Mouse (Mus musculus): ENCODE measurements around the gene Atxn2. TPM values are rescaled to one million over a fixed set of nuclear protein-coding genes. Genes with fewer than 3 reads are reported as not detected.

Gene Atxn2
- polyA plus RNA-seq, 1 experiment from 2014 or later = 74.4 TPM

- H3K4me3 ChIP-seq (ENCODE audit: low read depth, low read length) = peak within 1 kb of the TSS; percentile 74
- peaks cover 35% of the 10 kb centered on the region for H3K4me1 ChIP-seq (ENCODE audit: control insufficient read depth, insufficient read depth, low read length)
- H3K27me3 ChIP-seq (ENCODE audit: control insufficient read depth, insufficient read depth, low read length) = peaks cover 11% of the 10 kb centered on the region; the same call in 1 of the 2 replicates
- no peaks in the 10 kb centered on the region for H3K9me3 ChIP-seq (ENCODE audit: control insufficient read depth, low read length)
- peak within 1 kb of the TSS; percentile 97 for H3K4me2 ChIP-seq (ENCODE audit: low read depth, severe bottlenecking)
- H3K27ac ChIP-seq (replicated peaks; ENCODE audit: low read depth, low read length) = peak within 1 kb of the TSS; percentile 23; the same call in 1 of the 2 replicates
- no peak for DNase-seq (ENCODE audit: low spot score)
- ATAC-seq (ENCODE audit: insufficient number of reproducible peaks, low FRiP score, low TSS enrichment, low read depth) = peak; percentile 4; the same call in 1 of the 2 replicates
- under 1% methylated on average over 35 of the region's 35 CpGs for WGBS
- H3K36me3 ChIP-seq (ENCODE audit: control insufficient read depth, insufficient read depth, low read length) = no peaks in the 10 kb centered on the region
- peak within 1 kb of the TSS; percentile 64 for H3K9ac ChIP-seq (ENCODE audit: low read length)
These were observed 126.6 kb downstream of the Atxn2 start, which contains the start of gene Sh2b3 for GRCm38 (mm10) chr5:121837441-121838340. Sh2b3 (minus strand) TSS chr5:121837646.

GRCm38 (mm10) chr5:121838341-121839127, 127.4 kb downstream of the Atxn2 start:
- DNase-seq (ENCODE audit: low spot score) (peak; percentile 54), ATAC-seq (ENCODE audit: insufficient number of reproducible peaks, low FRiP score, low TSS enrichment, low read depth) (no peak)
- H3K4me1 ChIP-seq (ENCODE audit: control insufficient read depth, insufficient read depth, low read length) = peaks cover 32% of the 10 kb centered on the region
- peak overlapping the region; percentile 74 for H3K4me3 ChIP-seq (ENCODE audit: low read depth, low read length)
- H3K36me3 ChIP-seq (ENCODE audit: control insufficient read depth, insufficient read depth, low read length) = no peaks in the 10 kb centered on the region
- peaks cover 17% of the 10 kb centered on the region for H3K27me3 ChIP-seq (ENCODE audit: control insufficient read depth, insufficient read depth, low read length)
- no peaks in the 10 kb centered on the region for H3K9me3 ChIP-seq (ENCODE audit: control insufficient read depth, low read length)
- peak overlapping the region; percentile 34 for H3K9ac ChIP-seq (ENCODE audit: low read length)
- WGBS = under 1% methylated on average over 46 of the region's 46 CpGs
- H3K27ac ChIP-seq (replicated peaks; ENCODE audit: low read depth, low read length) = no peak overlapping the region
- H3K4me2 ChIP-seq (ENCODE audit: low read depth, severe bottlenecking) = peak overlapping the region; percentile 97

- no peak for DNase-seq (ENCODE audit: low spot score)
- H3K9me3 ChIP-seq (ENCODE audit: control insufficient read depth, low read length) = no peaks in the 10 kb centered on the region
- no peaks in the 10 kb centered on the region for H3K36me3 ChIP-seq (ENCODE audit: control insufficient read depth, insufficient read depth, low read length)
- no peak for ATAC-seq (ENCODE audit: insufficient number of reproducible peaks, low FRiP score, low TSS enrichment, low read depth)
- H3K4me1 ChIP-seq (ENCODE audit: control insufficient read depth, insufficient read depth, low read length) = peaks cover 26% of the 10 kb centered on the region
- H3K4me3 ChIP-seq (ENCODE audit: low read depth, low read length) = peak overlapping the region; percentile 74
- H3K4me2 ChIP-seq (ENCODE audit: low read depth, severe bottlenecking) = peak overlapping the region; percentile 97
- peaks cover 21% of the 10 kb centered on the region for H3K27me3 ChIP-seq (ENCODE audit: control insufficient read depth, insufficient read depth, low read length)
- no peak overlapping the region; the same call in 1 of the 2 replicates for H3K9ac ChIP-seq (ENCODE audit: low read length)
- 18% methylated on average over 7 of the region's 7 CpGs for WGBS
- H3K27ac ChIP-seq (replicated peaks; ENCODE audit: low read depth, low read length) = no peak overlapping the region
These were observed 128.0 kb downstream of the Atxn2 start for GRCm38 (mm10) chr5:121839128-121839473.

GRCm38 (mm10) chr5:121841516-121841915, 130.4 kb downstream of the Atxn2 start:
- Histone ChIP-seq H3K4me3 (ENCODE audit: low read depth, low read length) (no peak overlapping the region), H3K4me2 (ENCODE audit: low read depth, severe bottlenecking) (no peak overlapping the region), H3K9ac (ENCODE audit: low read length) (no peak overlapping the region), H3K4me1 (ENCODE audit: control insufficient read depth, insufficient read depth, low read length) (peaks cover 12% of the 10 kb centered on the region), H3K27ac (replicated peaks; ENCODE audit: low read depth, low read length) (no peak overlapping the region), H3K9me3 (ENCODE audit: control insufficient read depth, low read length) (no peaks in the 10 kb centered on the region), H3K27me3 (ENCODE audit: control insufficient read depth, insufficient read depth, low read length) (peaks cover 21% of the 10 kb centered on the region), H3K36me3 (ENCODE audit: control insufficient read depth, insufficient read depth, low read length) (no peaks in the 10 kb centered on the region)
- 88% methylated on average over 9 of the region's 9 CpGs for WGBS
- ATAC-seq (ENCODE audit: insufficient number of reproducible peaks, low FRiP score, low TSS enrichment, low read depth) (no peak), DNase-seq (ENCODE audit: low spot score) (no peak)

- 46% methylated on average over 10 of the region's 10 CpGs for WGBS
- no peaks in the 10 kb centered on the region for H3K36me3 ChIP-seq (ENCODE audit: control insufficient read depth, insufficient read depth, low read length)
- peaks cover 12% of the 10 kb centered on the region for H3K4me1 ChIP-seq (ENCODE audit: control insufficient read depth, insufficient read depth, low read length)
- H3K27ac ChIP-seq (replicated peaks; ENCODE audit: low read depth, low read length) = no peak overlapping the region
- no peak overlapping the region for H3K4me2 ChIP-seq (ENCODE audit: low read depth, severe bottlenecking)
- peaks cover 21% of the 10 kb centered on the region for H3K27me3 ChIP-seq (ENCODE audit: control insufficient read depth, insufficient read depth, low read length)
- no peak overlapping the region for H3K9ac ChIP-seq (ENCODE audit: low read length)
- no peak overlapping the region for H3K4me3 ChIP-seq (ENCODE audit: low read depth, low read length)
- no peak for ATAC-seq (ENCODE audit: insufficient number of reproducible peaks, low FRiP score, low TSS enrichment, low read depth)
- no peaks in the 10 kb centered on the region for H3K9me3 ChIP-seq (ENCODE audit: control insufficient read depth, low read length)
- DNase-seq (ENCODE audit: low spot score) = no peak
These were observed 130.8 kb downstream of the Atxn2 start for GRCm38 (mm10) chr5:121841973-121842372.

- peak; percentile 86 for DNase-seq (ENCODE audit: low spot score)
- H3K27me3 ChIP-seq (ENCODE audit: control insufficient read depth, insufficient read depth, low read length) = peaks cover 16% of the 10 kb centered on the region
- H3K27ac ChIP-seq (replicated peaks; ENCODE audit: low read depth, low read length) = no peak overlapping the region
- ATAC-seq (ENCODE audit: insufficient number of reproducible peaks, low FRiP score, low TSS enrichment, low read depth) = 0 out of 2 replicates have a peak, but pooled peaks have one; percentile 22
- peak overlapping the region; percentile 70 for H3K4me2 ChIP-seq (ENCODE audit: low read depth, severe bottlenecking)
- peaks cover 7% of the 10 kb centered on the region for H3K4me1 ChIP-seq (ENCODE audit: control insufficient read depth, insufficient read depth, low read length)
- peak overlapping the region; percentile 56 for H3K9ac ChIP-seq (ENCODE audit: low read length)
- H3K36me3 ChIP-seq (ENCODE audit: control insufficient read depth, insufficient read depth, low read length) = no peaks in the 10 kb centered on the region
- 0% methylated on average over 33 of the region's 33 CpGs for WGBS
- H3K4me3 ChIP-seq (ENCODE audit: low read depth, low read length) = peak overlapping the region; percentile 46
- no peaks in the 10 kb centered on the region for H3K9me3 ChIP-seq (ENCODE audit: control insufficient read depth, low read length)
These were observed 131.6 kb downstream of the Atxn2 start for GRCm38 (mm10) chr5:121842665-121843118.

GRCm38 (mm10) chr5:121843138-121843905, 132.2 kb downstream of the Atxn2 start:
- Histone ChIP-seq H3K36me3 (ENCODE audit: control insufficient read depth, insufficient read depth, low read length) (no peaks in the 10 kb centered on the region), H3K4me3 (ENCODE audit: low read depth, low read length) (no peak overlapping the region), H3K27ac (replicated peaks; ENCODE audit: low read depth, low read length) (no peak overlapping the region), H3K9me3 (ENCODE audit: control insufficient read depth, low read length) (no peaks in the 10 kb centered on the region), H3K27me3 (ENCODE audit: control insufficient read depth, insufficient read depth, low read length) (peaks cover 15% of the 10 kb centered on the region), H3K4me2 (ENCODE audit: low read depth, severe bottlenecking) (peak overlapping the region; percentile 70), H3K4me1 (ENCODE audit: control insufficient read depth, insufficient read depth, low read length) (0 out of 2 replicates have a peak, but pooled peaks cover 6% of the 10 kb centered on the region), H3K9ac (ENCODE audit: low read length) (no peak overlapping the region; the same call in 1 of the 2 replicates)
- 16% methylated on average over 17 of the region's 17 CpGs for WGBS
- DNase-seq (ENCODE audit: low spot score) = no peak
- ATAC-seq (ENCODE audit: insufficient number of reproducible peaks, low FRiP score, low TSS enrichment, low read depth) = no peak
